Mouse (Mus musculus) ES-CJ7 (cell line): ENCODE measurements around the gene Cyp27a1.

Source experiments
- DNase-seq: peaks from one replicate; pipeline ENCODE4 v3.0.0; 2011; ENCODE audit warnings: low read depth, low spot score

The Cyp27a1 gene

GRCm38 (mm10) chr1:74713099-74713858 is at the start of gene Cyp27a1:
Cyp27a1 (plus strand) TSS chr1:74713574.
- peak; percentile 65 for DNase-seq

GRCm38 (mm10) chr1:74665153-74665552 is 48.2 kb upstream of the Cyp27a1 start:
- no peak for DNase-seq

- DNase-seq = no peak
These were observed 45.0 kb upstream of the Cyp27a1 start for GRCm38 (mm10) chr1:74668371-74668770.

- DNase-seq = no peak
These were observed 40.6 kb upstream of the Cyp27a1 start for GRCm38 (mm10) chr1:74672731-74673130.

GRCm38 (mm10) chr1:74676863-74677262 is 36.5 kb upstream of the Cyp27a1 start:
- DNase-seq = no peak

- no peak for DNase-seq
These were observed 35.5 kb upstream of the Cyp27a1 start for GRCm38 (mm10) chr1:74677843-74678242.

GRCm38 (mm10) chr1:74687131-74687530 is 26.2 kb upstream of the Cyp27a1 start:
- no peak for DNase-seq

GRCm38 (mm10) chr1:74693891-74694583 is 19.3 kb upstream of the Cyp27a1 start:
- DNase-seq = no peak

GRCm38 (mm10) chr1:74695836-74696235 is 17.5 kb upstream of the Cyp27a1 start:
- no peak for DNase-seq

- no peak for DNase-seq
These were observed 16.0 kb upstream of the Cyp27a1 start for GRCm38 (mm10) chr1:74697416-74697815.

- DNase-seq = no peak
These were observed 15.0 kb upstream of the Cyp27a1 start for GRCm38 (mm10) chr1:74698353-74698752.

- no peak for DNase-seq
These were observed 14.6 kb upstream of the Cyp27a1 start for GRCm38 (mm10) chr1:74698791-74699190.

GRCm38 (mm10) chr1:74702142-74702553 is 11.2 kb upstream of the Cyp27a1 start:
- DNase-seq = no peak

GRCm38 (mm10) chr1:74704156-74704555 is 9.2 kb upstream of the Cyp27a1 start:
- no peak for DNase-seq

- no peak for DNase-seq
These were observed 8.4 kb upstream of the Cyp27a1 start for GRCm38 (mm10) chr1:74705016-74705415.

- DNase-seq = peak; percentile 50
These were observed 3.8 kb upstream of the Cyp27a1 start for GRCm38 (mm10) chr1:74709566-74709965.

- DNase-seq = no peak
These were observed 1.3 kb upstream of the Cyp27a1 start for GRCm38 (mm10) chr1:74712046-74712445.

GRCm38 (mm10) chr1:74712461-74713098 is 794 bp upstream of the Cyp27a1 start:
- DNase-seq = no peak

- DNase-seq = no peak
These were observed 721 bp downstream of the Cyp27a1 start for GRCm38 (mm10) chr1:74713859-74714730.

GRCm38 (mm10) chr1:74714967-74715366 is 1.6 kb downstream of the Cyp27a1 start:
- DNase-seq = no peak

GRCm38 (mm10) chr1:74715468-74715867 is 2.1 kb downstream of the Cyp27a1 start:
- no peak for DNase-seq

GRCm38 (mm10) chr1:74715886-74716285 is 2.5 kb downstream of the Cyp27a1 start:
- no peak for DNase-seq
